Mouse (Mus musculus): ENCODE results near the gene Cyp2ab1. TPM values are rescaled to one million over a fixed set of nuclear protein-coding genes. Genes with fewer than 3 reads are reported as not detected.

The Cyp2ab1 gene
- total RNA-seq, 2 experiments from 2014 or later, result not detected

DNA sequence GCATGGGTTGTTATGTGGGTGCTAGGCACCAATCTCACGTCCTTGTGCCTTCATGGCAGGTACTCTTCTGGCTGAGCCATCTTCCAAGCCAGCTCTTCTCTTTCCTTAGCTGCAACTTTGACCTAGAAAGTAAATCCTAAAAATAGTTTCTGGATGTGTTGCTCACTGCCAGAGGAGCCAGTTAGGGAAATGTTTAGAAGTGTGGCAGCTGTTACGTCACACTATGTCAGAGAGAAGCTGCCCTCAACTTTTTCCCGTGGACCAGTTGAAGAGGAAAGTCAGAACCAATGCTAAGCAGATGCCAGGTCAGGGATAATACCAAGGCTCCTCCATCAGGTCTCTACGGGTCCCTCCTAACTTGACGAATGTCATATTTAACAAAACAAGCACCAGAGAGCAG lies 45.8 kb downstream of the Cyp2ab1 start:
- no peak for ATAC-seq (replicated peaks; ENCODE audit: low FRiP score, low TSS enrichment, poor library complexity, severe bottlenecking)

DNA sequence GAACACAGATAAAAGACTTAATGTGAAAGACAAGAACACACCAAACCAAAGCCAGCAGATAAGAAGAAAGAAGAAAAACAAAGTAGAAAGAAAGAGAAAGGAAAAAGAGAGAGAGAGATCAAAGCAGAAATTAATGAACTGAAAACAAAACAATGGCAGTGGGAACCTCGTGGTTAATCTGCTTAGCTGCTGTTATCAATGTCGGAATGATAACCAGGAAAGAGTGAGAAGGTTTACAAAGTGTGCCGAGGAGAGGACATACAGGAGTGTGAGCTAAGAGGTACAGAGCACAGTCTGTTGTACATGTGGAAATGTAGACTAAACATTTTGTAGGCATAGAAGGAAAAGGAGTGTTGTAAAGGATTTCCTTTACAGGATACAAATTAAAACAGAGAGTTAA lies 52.2 kb downstream of the Cyp2ab1 start:
- ATAC-seq (replicated peaks; ENCODE audit: low FRiP score, low TSS enrichment, poor library complexity, severe bottlenecking), result no peak

DNA sequence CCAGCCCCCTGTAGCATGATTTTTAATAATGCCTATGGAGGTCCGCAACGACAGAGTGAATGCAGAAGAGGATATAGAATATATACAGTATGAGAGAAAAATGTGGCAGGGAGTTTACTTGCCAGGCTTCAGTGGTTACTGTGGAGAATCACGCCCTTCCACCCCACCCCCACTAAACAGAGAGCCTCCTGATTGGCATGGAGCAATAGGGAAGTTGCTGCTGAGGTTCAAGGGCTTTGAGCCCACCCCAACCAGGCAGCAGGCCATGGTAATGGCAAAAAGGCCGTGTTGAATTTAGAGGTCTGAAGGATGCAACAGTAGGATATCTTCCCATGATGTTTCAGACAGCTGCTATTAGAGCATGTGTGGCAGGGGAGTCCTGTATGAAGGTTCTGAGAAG lies 53.9 kb downstream of the Cyp2ab1 start:
- ATAC-seq (replicated peaks; ENCODE audit: low FRiP score, low TSS enrichment, poor library complexity, severe bottlenecking), result no peak

DNA sequence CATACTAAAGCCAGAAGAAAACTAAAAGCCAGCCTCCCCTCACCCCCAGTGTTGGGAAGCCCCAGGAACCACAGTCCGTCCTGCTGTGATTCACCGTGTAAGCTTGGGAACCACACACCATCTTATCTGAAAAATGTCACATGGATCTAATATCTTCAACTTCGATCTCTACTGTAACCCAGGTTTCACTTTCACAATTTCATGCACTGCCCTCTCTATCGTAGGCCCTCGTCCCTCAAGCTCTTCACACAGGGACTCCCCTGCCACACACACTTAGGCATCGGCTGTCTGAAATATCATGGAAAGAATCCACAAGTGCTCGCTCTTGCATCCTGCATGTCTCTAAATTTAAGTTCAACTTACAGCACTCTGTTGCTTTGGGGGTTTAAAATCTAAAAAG lies 60.1 kb downstream of the Cyp2ab1 start:
- no peak for ATAC-seq (replicated peaks; ENCODE audit: low FRiP score, low TSS enrichment, poor library complexity, severe bottlenecking)

Other genes starting within 250 kb of the Cyp2ab1 start
- gene Klhl24, start 227.9 kb downstream of the Cyp2ab1 start, total RNA-seq (2014; fragmentation: Nextera tagmentation), result 29.1 and 33.2 TPM in 2 replicates
- 38.5 and 70.6 TPM in 2 replicates for gene Klhl24, start 227.9 kb downstream of the Cyp2ab1 start, total RNA-seq (2017)
- gene Yeats2, start 184.3 kb downstream of the Cyp2ab1 start, total RNA-seq (2014; fragmentation: Nextera tagmentation), result 35.9 and 67.2 TPM in 2 replicates
- 22.8 and 39.8 TPM in 2 replicates for gene Yeats2, start 184.3 kb downstream of the Cyp2ab1 start, total RNA-seq (2017)
- gene Map6d1, start 84.0 kb downstream of the Cyp2ab1 start, total RNA-seq (2014; fragmentation: Nextera tagmentation), result not detected in 2 replicates
- gene Map6d1, start 84.0 kb downstream of the Cyp2ab1 start, total RNA-seq (2017), result not detected in 2 replicates
- 59.2 and 60.9 TPM in 2 replicates for gene Parl, start 23.0 kb downstream of the Cyp2ab1 start, total RNA-seq (2014; fragmentation: Nextera tagmentation)
- 101 and 125 TPM in 2 replicates for gene Parl, start 23.0 kb downstream of the Cyp2ab1 start, total RNA-seq (2017)
- 71.7 and 81.0 TPM in 2 replicates for gene Abcc5, start 101.0 kb upstream of the Cyp2ab1 start, total RNA-seq (2014; fragmentation: Nextera tagmentation)
- gene Abcc5, start 101.0 kb upstream of the Cyp2ab1 start, total RNA-seq (2017), result 29.2 and 40.1 TPM in 2 replicates
- gene Eif2b5, start 173.4 kb upstream of the Cyp2ab1 start, total RNA-seq (2014; fragmentation: Nextera tagmentation), result 80.8 and 82.4 TPM in 2 replicates
- gene Eif2b5, start 173.4 kb upstream of the Cyp2ab1 start, total RNA-seq (2017), result 108 TPM in 2 replicates
- gene Dvl3, start 191.6 kb upstream of the Cyp2ab1 start, total RNA-seq (2014; fragmentation: Nextera tagmentation), result 27.7 and 32.8 TPM in 2 replicates
- gene Dvl3, start 191.6 kb upstream of the Cyp2ab1 start, total RNA-seq (2017), result 2.7 and 3.3 TPM in 2 replicates
- 166 and 200 TPM in 2 replicates for gene Ap2m1, start 210.1 kb upstream of the Cyp2ab1 start, total RNA-seq (2014; fragmentation: Nextera tagmentation)
- gene Ap2m1, start 210.1 kb upstream of the Cyp2ab1 start, total RNA-seq (2017), result 113 and 150 TPM in 2 replicates
- 42.8 and 60.5 TPM in 2 replicates for gene Abcf3, start 223.2 kb upstream of the Cyp2ab1 start, total RNA-seq (2014; fragmentation: Nextera tagmentation)
- gene Abcf3, start 223.2 kb upstream of the Cyp2ab1 start, total RNA-seq (2017), result 38.7 and 42.9 TPM in 2 replicates